Mouse (Mus musculus) megakaryocyte, embryonic 14.5 days (primary cell): ENCODE measurements around the gene Cd4. TPM values are rescaled to one million over a fixed set of nuclear protein-coding genes. Genes with fewer than 3 reads are reported as not detected.

Experiments used
- H3K27me3 ChIP-seq: replicated peaks from 2 replicates; pipeline ENCODE3; 2012; ENCODE audit warnings: inconsistent platforms
- H3K36me3 ChIP-seq: replicated peaks from 2 replicates; pipeline ENCODE3; 2012; ENCODE audit warnings: low read length, inconsistent platforms, mixed read lengths
- H3K4me1 ChIP-seq: 2 replicates; pipeline ENCODE4 v1.6.1; 2012; ENCODE audit warnings: inconsistent platforms
- H3K4me3 ChIP-seq: replicated peaks from 2 replicates; pipeline ENCODE3; 2012; ENCODE audit warnings: moderate library complexity, mild to moderate bottlenecking, inconsistent platforms
- H3K9me3 ChIP-seq: 2 replicates; pipeline ENCODE4 v1.6.1; 2012; ENCODE audit warnings: inconsistent platforms
- FLI1 ChIP-seq: IDR thresholded peaks from 2 replicates; pipeline ENCODE4 v1.6.1; 2012; ENCODE audit warnings: low read length, inconsistent platforms, mixed read lengths
- GATA1 ChIP-seq: IDR thresholded peaks from 3 replicates; pipeline ENCODE4 v1.6.1; 2012; ENCODE audit warnings: mixed read lengths, low read length, inconsistent platforms, borderline replicate concordance
- polyA plus RNA-seq: library from polyadenylated mRNA; stranded (reverse); fragments of >175 nt; gene quantifications from 2 replicates; pipeline ENCODE4 v1.2.3, GENCODE M21; 2012; ENCODE audit warnings: low replicate concordance; ENCODE audit not compliant: insufficient read depth

The Cd4 gene
- polyA plus RNA-seq = 0.35 TPM in 1 of 2 replicates, not detected in the other

- TF ChIP-seq FLI1 (no peak), GATA1 (no peak)
- Histone ChIP-seq H3K27me3 (peaks cover 52% of the 10 kb centered on the region), H3K9me3 (peaks cover 8% of the 10 kb centered on the region), H3K4me1 (peaks cover 17% of the 10 kb centered on the region), H3K36me3 (no peaks in the 10 kb centered on the region), H3K4me3 (no peak within 1 kb of the TSS)
Measured at GRCm38 (mm10) chr6:124887986-124888385, at the start of gene Cd4. TSS of gene Cd4 (minus strand) at chr6:124888221.

GRCm38 (mm10) chr6:124937493-124937892 is 49.5 kb upstream of the Cd4 start:
- Histone ChIP-seq H3K9me3 (no peaks in the 10 kb centered on the region), H3K36me3 (peaks cover 68% of the 10 kb centered on the region), H3K4me3 (no peak overlapping the region), H3K4me1 (peaks cover 21% of the 10 kb centered on the region), H3K27me3 (no peaks in the 10 kb centered on the region)
- TF ChIP-seq GATA1 (no peak), FLI1 (no peak)

GRCm38 (mm10) chr6:124936681-124937080 is 48.7 kb upstream of the Cd4 start:
- peaks cover 29% of the 10 kb centered on the region for H3K4me1 ChIP-seq

GRCm38 (mm10) chr6:124934670-124935069 is 46.6 kb upstream of the Cd4 start:
- Histone ChIP-seq H3K9me3 (no peaks in the 10 kb centered on the region), H3K27me3 (no peaks in the 10 kb centered on the region), H3K4me3 (no peak overlapping the region), H3K4me1 (peaks cover 36% of the 10 kb centered on the region), H3K36me3 (peaks cover 66% of the 10 kb centered on the region)
- no peak for TF ChIP-seq GATA1
- no peak for TF ChIP-seq FLI1

More at GRCm38 (mm10) chr6:124936681-124937080, 48.7 kb upstream of the Cd4 start:
- TF ChIP-seq GATA1 = no peak
- no peak for TF ChIP-seq FLI1
- no peaks in the 10 kb centered on the region for H3K27me3 ChIP-seq
- H3K36me3 ChIP-seq = peaks cover 70% of the 10 kb centered on the region
- H3K4me3 ChIP-seq = no peak overlapping the region
- H3K9me3 ChIP-seq = no peaks in the 10 kb centered on the region

GRCm38 (mm10) chr6:124933127-124933526 is 45.1 kb upstream of the Cd4 start:
- Histone ChIP-seq H3K27me3 (no peaks in the 10 kb centered on the region), H3K36me3 (peaks cover 55% of the 10 kb centered on the region), H3K4me3 (no peak overlapping the region), H3K4me1 (peaks cover 36% of the 10 kb centered on the region), H3K9me3 (no peaks in the 10 kb centered on the region)
- no peak for TF ChIP-seq FLI1
- no peak for TF ChIP-seq GATA1

GRCm38 (mm10) chr6:124932314-124932695 is 44.3 kb upstream of the Cd4 start:
- Histone ChIP-seq H3K9me3 (no peaks in the 10 kb centered on the region), H3K27me3 (no peaks in the 10 kb centered on the region), H3K4me1 (peaks cover 36% of the 10 kb centered on the region), H3K4me3 (peak overlapping the region; percentile 97), H3K36me3 (peaks cover 47% of the 10 kb centered on the region)
- no peak for TF ChIP-seq GATA1
- no peak for TF ChIP-seq FLI1

- Histone ChIP-seq H3K9me3 (no peaks in the 10 kb centered on the region), H3K27me3 (no peaks in the 10 kb centered on the region), H3K36me3 (peaks cover 41% of the 10 kb centered on the region), H3K4me1 (peaks cover 36% of the 10 kb centered on the region), H3K4me3 (peak overlapping the region; percentile 97)
- TF ChIP-seq GATA1 (no peak), FLI1 (no peak)
Measured at GRCm38 (mm10) chr6:124931525-124932313, 43.7 kb upstream of the Cd4 start.

- Histone ChIP-seq H3K27me3 (peaks cover 2% of the 10 kb centered on the region), H3K36me3 (peaks cover 33% of the 10 kb centered on the region), H3K4me1 (peaks cover 39% of the 10 kb centered on the region), H3K9me3 (no peaks in the 10 kb centered on the region), H3K4me3 (peak within 1 kb of the TSS; percentile 97)
- TF ChIP-seq FLI1 (peak; percentile 54; the same call in 1 of the 2 replicates), GATA1 (no peak)
Measured at GRCm38 (mm10) chr6:124930754-124931524, 42.9 kb upstream of the Cd4 start, which contains the start of gene Mlf2. TSS of gene Mlf2 (plus strand) at chr6:124931386.

- Histone ChIP-seq H3K4me3 (peak overlapping the region; percentile 97), H3K36me3 (peaks cover 26% of the 10 kb centered on the region), H3K27me3 (peaks cover 5% of the 10 kb centered on the region), H3K4me1 (peaks cover 46% of the 10 kb centered on the region), H3K9me3 (no peaks in the 10 kb centered on the region)
- TF ChIP-seq GATA1 (no peak), FLI1 (no peak)
Measured at GRCm38 (mm10) chr6:124930231-124930630, 42.2 kb upstream of the Cd4 start.
